Mouse (Mus musculus): ENCODE data around the gene Lpgat1. TPM values are rescaled to one million over a fixed set of nuclear protein-coding genes. Genes with fewer than 3 reads are reported as not detected.
A peak's percentile ranks its signal among the peaks of the same experiment; 100 is the strongest.

Lpgat1 gene
- total and polyA plus RNA-seq, 2 experiments from 2014 or later: 32.7 to 37.5 TPM

DNA sequence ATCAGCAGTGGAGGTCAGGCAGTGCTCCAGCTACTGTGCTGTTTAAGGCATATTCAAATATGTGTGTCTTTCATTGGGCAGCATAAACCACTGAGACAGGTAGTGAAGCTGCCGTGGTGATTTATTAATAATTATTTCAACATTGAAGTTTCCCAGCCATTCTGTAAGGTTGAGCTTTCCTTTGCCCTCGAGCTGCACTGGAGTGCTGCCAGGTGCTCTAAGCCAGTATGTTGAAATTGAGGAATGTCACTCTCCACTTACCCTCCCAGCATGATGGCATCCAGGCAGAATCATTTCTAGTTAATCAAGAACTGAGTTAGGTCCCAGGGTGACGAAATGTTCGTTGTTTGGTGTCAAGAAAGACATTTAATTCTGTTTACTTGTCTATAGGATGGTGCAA lies 24.4 kb upstream of the Lpgat1 start:
- peak; percentile 61 for DNase-seq (ENCODE audit: low spot score)
- peak overlapping the region; percentile 22; the same call in 1 of the 2 replicates for H3K4me2 ChIP-seq (ENCODE audit: low read depth, low read length)
- no peak overlapping the region for H3K27ac ChIP-seq (ENCODE audit: low read depth)

DNA sequence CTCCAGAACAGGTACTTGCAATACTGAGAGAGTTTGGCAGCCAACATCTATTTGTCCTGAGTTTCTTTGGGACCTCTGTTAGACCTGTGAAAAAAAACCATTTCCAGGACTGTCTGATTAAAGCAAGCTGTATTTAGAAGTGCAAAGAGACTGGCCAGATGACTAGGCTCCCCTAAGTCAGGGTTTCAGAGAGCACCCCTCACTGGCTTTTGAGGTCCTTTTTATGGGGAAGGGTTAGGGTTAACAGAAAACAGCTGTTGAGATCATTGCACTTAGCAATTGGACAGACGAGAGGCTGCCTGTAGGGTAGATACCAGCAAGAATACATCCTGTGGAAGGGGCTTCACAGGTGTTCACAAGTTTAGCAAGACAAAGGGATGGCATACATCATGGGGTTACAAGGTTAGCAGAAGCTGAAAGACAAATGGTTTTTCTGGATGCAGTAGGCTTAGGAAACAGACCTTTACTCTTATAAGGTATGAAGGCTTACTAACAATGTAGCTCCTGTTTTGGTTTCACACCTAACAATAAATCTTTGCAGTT lies 19.3 kb upstream of the Lpgat1 start:
- Histone ChIP-seq H3K4me3 (ENCODE audit: low read depth, low read length) (no peak overlapping the region), H3K27ac (ENCODE audit: low read depth) (no peak overlapping the region), H3K27me3 (ENCODE audit: control insufficient read depth, insufficient read depth, low read length) (no peaks in the 10 kb centered on the region), H3K4me1 (ENCODE audit: control insufficient read depth, insufficient read depth) (peaks cover 5% of the 10 kb centered on the region; the same call in 1 of the 2 replicates), H3K9ac (replicated peaks; ENCODE audit: low read depth, low read length) (no peak overlapping the region), H3K9me3 (replicated peaks; ENCODE audit: control insufficient read depth, low read length) (no peaks in the 10 kb centered on the region), H3K4me2 (ENCODE audit: low read depth, low read length) (no peak overlapping the region), H3K36me3 (replicated peaks; ENCODE audit: control insufficient read depth, insufficient read depth, low read length) (no peaks in the 10 kb centered on the region)
- 38% methylated on average over 1 of the region's 1 CpGs for WGBS
- no peak for ATAC-seq (ENCODE audit: insufficient read depth, low read depth)
- TF ChIP-seq CTCF (IDR thresholded peaks at IDR 0.05; ENCODE audit: low read depth) (no peak), EP300 (IDR thresholded peaks at IDR 0.05; ENCODE audit: low read depth) (no peak)
- DNase-seq (ENCODE audit: low spot score): no peak

More for the DNA sequence above, 24.4 kb upstream of the Lpgat1 start:
- TF ChIP-seq CTCF (IDR thresholded peaks at IDR 0.05; ENCODE audit: low read depth): no peak
- no peak for TF ChIP-seq EP300 (IDR thresholded peaks at IDR 0.05; ENCODE audit: low read depth)
- Histone ChIP-seq H3K9me3 (replicated peaks; ENCODE audit: control insufficient read depth, low read length) (no peaks in the 10 kb centered on the region), H3K36me3 (replicated peaks; ENCODE audit: control insufficient read depth, insufficient read depth, low read length) (no peaks in the 10 kb centered on the region), H3K4me1 (ENCODE audit: control insufficient read depth, insufficient read depth) (peaks cover 5% of the 10 kb centered on the region; the same call in 1 of the 2 replicates), H3K9ac (replicated peaks; ENCODE audit: low read depth, low read length) (no peak overlapping the region), H3K4me3 (ENCODE audit: low read depth, low read length) (no peak overlapping the region), H3K27me3 (ENCODE audit: control insufficient read depth, insufficient read depth, low read length) (no peaks in the 10 kb centered on the region)
- peak; percentile 33; the same call in 1 of the 2 replicates for ATAC-seq (ENCODE audit: insufficient read depth, low read depth)
- WGBS: 22% methylated on average over 4 of the region's 4 CpGs

DNA sequence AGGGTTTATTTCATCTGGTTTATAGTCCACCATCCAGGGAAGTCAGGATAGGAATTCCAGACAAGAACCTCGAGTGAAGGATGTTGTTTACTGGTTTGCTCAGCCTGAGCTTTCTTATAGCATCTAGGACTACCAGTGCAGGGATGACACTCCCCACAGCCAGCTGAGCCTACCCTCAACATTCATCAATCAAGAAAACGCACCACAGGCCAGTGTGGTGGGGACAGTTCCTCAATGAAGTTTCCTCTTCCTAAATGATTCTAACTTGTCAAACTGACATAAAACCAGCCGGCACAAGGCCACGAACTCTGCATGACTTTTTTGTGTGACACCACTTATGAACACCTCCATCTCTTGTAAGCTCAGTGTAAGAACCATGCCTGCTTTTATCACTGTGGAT lies 13.1 kb upstream of the Lpgat1 start:
- no peak for ATAC-seq (ENCODE audit: insufficient read depth, low read depth)
- 40% methylated on average over 4 of the region's 4 CpGs for WGBS
- Histone ChIP-seq H3K4me1 (ENCODE audit: control insufficient read depth, insufficient read depth) (no peaks in the 10 kb centered on the region), H3K9ac (replicated peaks; ENCODE audit: low read depth, low read length) (no peak overlapping the region), H3K4me3 (ENCODE audit: low read depth, low read length) (no peak overlapping the region), H3K9me3 (replicated peaks; ENCODE audit: control insufficient read depth, low read length) (no peaks in the 10 kb centered on the region), H3K27me3 (ENCODE audit: control insufficient read depth, insufficient read depth, low read length) (no peaks in the 10 kb centered on the region), H3K27ac (ENCODE audit: low read depth) (no peak overlapping the region), H3K4me2 (ENCODE audit: low read depth, low read length) (no peak overlapping the region), H3K36me3 (replicated peaks; ENCODE audit: control insufficient read depth, insufficient read depth, low read length) (no peaks in the 10 kb centered on the region)
- no peak for TF ChIP-seq EP300 (IDR thresholded peaks at IDR 0.05; ENCODE audit: low read depth)
- no peak for TF ChIP-seq CTCF (IDR thresholded peaks at IDR 0.05; ENCODE audit: low read depth)
- no peak for DNase-seq (ENCODE audit: low spot score)

DNA sequence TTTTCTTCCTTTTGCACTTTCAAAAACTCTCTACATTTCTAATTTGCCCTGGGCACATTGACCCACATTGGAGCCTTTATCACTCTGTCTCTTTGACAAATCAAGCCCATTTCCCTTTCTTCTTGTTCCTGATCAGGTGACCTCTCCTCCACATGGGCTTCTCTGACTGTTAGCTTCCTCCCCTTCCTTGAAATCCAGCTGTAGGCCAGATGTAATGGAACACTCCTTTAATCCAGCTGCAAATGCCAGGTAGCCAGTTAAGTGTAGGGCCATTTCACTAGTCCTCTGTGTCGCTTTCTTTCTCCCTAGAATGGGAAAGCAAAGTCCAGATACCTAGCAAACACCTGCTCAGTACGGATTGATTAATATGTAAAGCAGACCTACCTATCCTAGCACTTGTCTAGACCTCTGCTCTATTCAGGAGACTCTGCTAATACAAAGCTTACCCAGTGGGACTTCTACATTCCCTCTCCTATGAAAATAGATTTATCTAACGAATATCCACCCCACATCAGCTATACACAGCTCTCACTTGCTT lies 11.0 kb upstream of the Lpgat1 start:
- ATAC-seq (ENCODE audit: insufficient read depth, low read depth) (no peak), DNase-seq (ENCODE audit: low spot score) (no peak)
- H3K27ac ChIP-seq (ENCODE audit: low read depth): no peak overlapping the region
- H3K4me2 ChIP-seq (ENCODE audit: low read depth, low read length): no peak overlapping the region
- H3K4me3 ChIP-seq (ENCODE audit: low read depth, low read length): no peak overlapping the region
- no peaks in the 10 kb centered on the region for H3K4me1 ChIP-seq (ENCODE audit: control insufficient read depth, insufficient read depth)
- H3K36me3 ChIP-seq (replicated peaks; ENCODE audit: control insufficient read depth, insufficient read depth, low read length): no peaks in the 10 kb centered on the region
- H3K9ac ChIP-seq (replicated peaks; ENCODE audit: low read depth, low read length): no peak overlapping the region
- WGBS: 71% methylated on average over 3 of the region's 3 CpGs
- H3K9me3 ChIP-seq (replicated peaks; ENCODE audit: control insufficient read depth, low read length): no peaks in the 10 kb centered on the region
- no peak for TF ChIP-seq EP300 (IDR thresholded peaks at IDR 0.05; ENCODE audit: low read depth)
- TF ChIP-seq CTCF (IDR thresholded peaks at IDR 0.05; ENCODE audit: low read depth): no peak
- no peaks in the 10 kb centered on the region for H3K27me3 ChIP-seq (ENCODE audit: control insufficient read depth, insufficient read depth, low read length)

DNA sequence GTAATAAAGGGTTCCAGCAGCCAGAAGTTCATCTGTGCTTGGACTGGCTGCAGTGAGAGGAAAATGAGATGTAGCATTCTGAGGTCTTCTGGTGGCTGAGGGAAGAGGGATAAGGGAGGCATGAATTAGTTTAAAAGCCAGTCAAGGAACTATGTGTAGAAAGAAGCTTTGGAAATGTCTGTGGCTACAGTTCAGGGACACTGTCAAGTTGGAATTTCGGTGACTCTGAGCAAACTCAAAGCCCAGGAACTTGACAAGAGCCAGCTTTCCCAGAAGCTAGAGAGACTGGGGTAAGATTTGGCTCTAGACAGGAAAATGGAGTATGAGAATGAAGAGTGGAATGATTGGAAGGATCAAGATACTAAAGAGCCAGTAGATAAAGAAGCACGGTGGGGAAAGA lies 7.8 kb upstream of the Lpgat1 start:
- Histone ChIP-seq H3K9ac (replicated peaks; ENCODE audit: low read depth, low read length) (no peak overlapping the region), H3K4me3 (ENCODE audit: low read depth, low read length) (no peak overlapping the region), H3K36me3 (replicated peaks; ENCODE audit: control insufficient read depth, insufficient read depth, low read length) (no peaks in the 10 kb centered on the region), H3K27ac (ENCODE audit: low read depth) (no peak overlapping the region), H3K9me3 (replicated peaks; ENCODE audit: control insufficient read depth, low read length) (no peaks in the 10 kb centered on the region), H3K4me2 (ENCODE audit: low read depth, low read length) (no peak overlapping the region), H3K27me3 (ENCODE audit: control insufficient read depth, insufficient read depth, low read length) (no peaks in the 10 kb centered on the region), H3K4me1 (ENCODE audit: control insufficient read depth, insufficient read depth) (peaks cover 10% of the 10 kb centered on the region; the same call in 1 of the 2 replicates)
- no peak for TF ChIP-seq CTCF (IDR thresholded peaks at IDR 0.05; ENCODE audit: low read depth)
- TF ChIP-seq EP300 (IDR thresholded peaks at IDR 0.05; ENCODE audit: low read depth): no peak
- ATAC-seq (ENCODE audit: insufficient read depth, low read depth) (no peak), DNase-seq (ENCODE audit: low spot score) (no peak)
- WGBS: 23% methylated on average over 2 of the region's 2 CpGs
